8 mouse cellular contexts compared by ENCODE assay signal in the genomic region with DNA sequence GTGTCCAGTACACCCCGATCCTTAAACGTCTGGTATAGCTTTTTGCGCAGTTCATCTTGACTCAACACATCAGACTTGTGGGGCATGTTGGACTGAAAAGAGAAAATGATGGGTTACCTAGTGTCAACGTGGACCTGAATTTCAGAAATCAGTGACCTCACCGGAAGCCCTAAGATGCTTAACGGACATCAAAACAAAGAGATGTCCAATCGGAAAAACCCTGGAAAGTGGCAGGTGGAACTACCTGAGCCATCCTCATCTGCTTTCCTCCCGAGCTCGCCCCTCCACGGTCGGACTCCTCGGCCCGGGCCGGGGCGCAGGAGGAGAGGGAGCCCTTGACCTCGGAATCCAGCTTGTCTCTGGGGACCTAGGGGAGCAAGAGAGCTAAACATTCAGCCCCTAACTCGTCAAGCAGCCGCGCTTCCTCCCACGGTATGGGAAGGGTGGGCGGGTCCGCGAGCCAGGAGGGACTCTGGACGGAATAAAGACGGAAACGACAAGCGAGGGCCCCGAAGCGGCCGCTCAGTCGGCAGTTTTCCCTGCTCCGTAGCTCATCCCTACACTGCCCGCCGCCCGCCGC. TPM values are rescaled to one million over a fixed set of nuclear protein-coding genes. Genes with fewer than 3 reads are reported as not detected.
DNase-seq lines count a peak whose midpoint lies in the region; ATAC-seq and TF ChIP-seq lines count a peak whose summit lies in the region.

A gene (plus strand): TSS at position 539 of the 580 bp plus-strand sequence.

- ATAC-seq in inflammation-experienced regulatory T-cells, adult 6 months: peak; percentile 57
- ATAC-seq in megakaryocyte, adult 5-6 weeks (ENCODE audit: poor library complexity, severe bottlenecking): peak; percentile 20

- H3K79me2 ChIP-seq in C2C12 (ENCODE audit: control insufficient read depth, insufficient read depth): peaks cover 12% of the 10 kb centered on the region

- H3ac ChIP-seq in C2C12 (ENCODE audit: control insufficient read depth, insufficient read length, low read depth): peak within 1 kb of the TSS; percentile 89

- no peaks in the 10 kb centered on the region for H3K27me3 ChIP-seq in C2C12 (ENCODE audit: control insufficient read depth, insufficient read depth, insufficient read length)

- TF ChIP-seq CTCF in C2C12 (IDR thresholded peaks at IDR 0.05; ENCODE audit: control insufficient read depth, insufficient read depth, insufficient read length): no peak

- DNase-seq in embryo, embryonic 10.5 days (ENCODE audit: low spot score): peak; percentile 29
- no peak for DNase-seq in embryo, embryonic 11 days
- peak; percentile 5 for DNase-seq in c-Kit-negative CD71-positive TER-119-positive erythroid progenitor cells, embryonic 14.5 days (ENCODE audit: low read depth, low spot score)
- no peak for DNase-seq in gastrocnemius, postnatal 25 days
- DNase-seq in retina, postnatal 1 day: no peak

- peaks cover 2% of the 10 kb centered on the region for H3K79me3 ChIP-seq in C2C12 (ENCODE audit: low read depth)

- peak within 1 kb of the TSS; percentile 46 for H3K4me3 ChIP-seq in C2C12 (ENCODE audit: insufficient read depth, poor library complexity, severe bottlenecking)

- H3K36me3 ChIP-seq in C2C12 (ENCODE audit: control insufficient read depth, insufficient read depth): no peaks in the 10 kb centered on the region

TF ChIP-seq in C2C12, 6 proteins besides CTCF, POLR2A, EP300 and RAD21:
- TF ChIP-seq MYOD1 (IDR thresholded peaks at IDR 0.05; ENCODE audit: control insufficient read depth, insufficient read length, low read depth) (no peak), MYOG (IDR thresholded peaks at IDR 0.05; ENCODE audit: control insufficient read depth, extremely low read depth, insufficient read length) (no peak), FOSL1 (IDR thresholded peaks at IDR 0.05; ENCODE audit: insufficient read depth, low read length, poor library complexity, severe bottlenecking) (no peak), USF1 (IDR thresholded peaks at IDR 0.05; ENCODE audit: low read depth) (no peak), CEBPB (IDR thresholded peaks at IDR 0.05; ENCODE audit: low read depth) (no peak)
TF ChIP-seq in C2C12: peak in this region for 0.

RNA-seq across cellular contexts. Expression of the gene that starts here (rescaled TPM):
- polyA plus RNA-seq in C2C12 (2012; fragmentation: generic; extraction: Trizol): 5.0 TPM
- total RNA-seq in gastrocnemius, postnatal 25 days (2021): 10 to 100 TPM; 13.7 to 18.0 TPM
- polyA plus RNA-seq in inflammation-experienced regulatory T-cells, adult 6 months (2017; shearing (Covaris generic)): 10 to 100 TPM; 31.9 to 40.6 (median 34.5) TPM
- 23.0 and 26.8 TPM in 2 replicates for total RNA-seq in megakaryocyte, adult 5-6 weeks (2015)
- total RNA-seq in megakaryocyte, adult 5-6 weeks (2017): 13.4 and 18.7 TPM in 2 replicates

Comparison
In these comparisons a context has a peak if more than half of its experiments do, and no peak if none do; other contexts are left out.
1. DNase-seq: peak in embryo, embryonic 10.5 days (single experiment) and c-Kit-negative CD71-positive TER-119-positive erythroid progenitor cells, embryonic 14.5 days (single experiment); none in embryo, embryonic 11 days (single experiment), gastrocnemius, postnatal 25 days (single experiment) and retina, postnatal 1 day (single experiment).